Mouse (Mus musculus) heart, embryonic 14.5 days (tissue): ENCODE results near the gene Ssb. TPM values are rescaled to one million over a fixed set of nuclear protein-coding genes. Genes with fewer than 3 reads are reported as not detected.

Experiments
- ATAC-seq: fragments of 200-750 bp; cut with Nextera tagmentation; 2 replicates; pipeline ENCODE4 v1.8.0; 2017; ENCODE audit warnings: low read depth, moderate TSS enrichment; ENCODE audit not compliant: insufficient number of reproducible peaks, insufficient read depth, low FRiP score
- H3K27ac ChIP-seq, 2 experiments: fragments of 200-500 bp in 1 of 2; fragments of 300-500 bp in 1 of 2; sonication (generic) in 1 of 2; replicated peaks in 1 of 2; 2 replicates each; pipeline ENCODE4 v1.5.1; 2012 to 2014; ENCODE audit warnings: low read depth in 2 of 2, low read length in 2 of 2, control low read depth in 1 of 2, mild to moderate bottlenecking in 1 of 2, mixed read lengths in 1 of 2; ENCODE audit not compliant: control insufficient read depth in 1 of 2, insufficient read depth in 1 of 2
- H3K27me3 ChIP-seq: fragments of 300-500 bp; sonication (generic); 2 replicates; pipeline ENCODE4 v1.6.1; 2014; ENCODE audit warnings: mild to moderate bottlenecking, low read length, control low read depth; ENCODE audit not compliant: control insufficient read depth, insufficient read depth
- H3K36me3 ChIP-seq: fragments of 300-500 bp; sonication (generic); 2 replicates; pipeline ENCODE4 v1.6.1; 2014; ENCODE audit warnings: mild to moderate bottlenecking, control low read depth, low read length, mixed read lengths; ENCODE audit not compliant: control insufficient read depth, insufficient read depth
- H3K4me1 ChIP-seq, 2 experiments: fragments of 200-500 bp in 1 of 2; fragments of 300-500 bp in 1 of 2; sonication (generic) in 1 of 2; 2 replicates each; pipeline ENCODE4 v1.6.1; 2012 to 2014; ENCODE audit warnings: low read length in 2 of 2, control low read depth in 1 of 2, mixed read lengths in 1 of 2; ENCODE audit not compliant: control insufficient read depth in 2 of 2, insufficient read depth in 2 of 2
- H3K4me2 ChIP-seq: fragments of 300-500 bp; sonication (generic); 2 replicates; pipeline ENCODE4 v1.6.1; 2014; ENCODE audit warnings: mild to moderate bottlenecking, low read length
- H3K4me3 ChIP-seq, 2 experiments: fragments of 200-500 bp in 1 of 2; fragments of 300-500 bp in 1 of 2; sonication (generic) in 1 of 2; 2 replicates each; pipeline ENCODE4 v1.5.1; 2012 to 2014; ENCODE audit warnings: low read length in 2 of 2, mild to moderate bottlenecking in 2 of 2, control low read depth in 1 of 2, low read depth in 1 of 2, moderate library complexity in 1 of 2; ENCODE audit not compliant: control insufficient read depth in 1 of 2, insufficient read depth in 1 of 2
- H3K9ac ChIP-seq: fragments of 300-500 bp; sonication (generic); 2 replicates; pipeline ENCODE4 v1.6.1; 2014; ENCODE audit warnings: mild to moderate bottlenecking, low read length
- H3K9me3 ChIP-seq: fragments of 300-500 bp; sonication (generic); 2 replicates; pipeline ENCODE4 v1.6.1; 2016; ENCODE audit warnings: low read length, control low read depth; ENCODE audit not compliant: control insufficient read depth
- WGBS: fragments of 180-500 bp; shearing (Covaris S2); extraction: QIAGEN DNeasy Blood & Tissue Kit; methylation state at CpG from one replicate; pipeline ENCODE4 v1.1.7; 2014; 5-methylcytosine and 5-hydroxymethylcytosine counted together
- polyA plus RNA-seq: library from polyadenylated mRNA; unstranded; fragments of >200 nt; fragmentation: Nextera tagmentation; extraction: Ambion mirVana; gene quantifications from 2 replicates; pipeline ENCODE4 v1.2.1, GENCODE M21; 2014

The Ssb gene
- polyA plus RNA-seq, 1 experiment from 2014 or later = 186 TPM

GRCm38 (mm10) chr2:69912801-69913200 is 51.4 kb downstream of the Ssb start:
- no peaks in the 10 kb centered on the region for H3K27me3 ChIP-seq
- no peak for ATAC-seq

GRCm38 (mm10) chr2:69917301-69917700 is 55.9 kb downstream of the Ssb start:
- H3K9me3 ChIP-seq = no peaks in the 10 kb centered on the region
- WGBS = 73% methylated on average over 3 of the region's 3 CpGs
- no peak overlapping the region for H3K4me2 ChIP-seq
- H3K36me3 ChIP-seq = peaks cover 53% of the 10 kb centered on the region
- no peak overlapping the region for H3K27ac ChIP-seq
- H3K27me3 ChIP-seq = no peaks in the 10 kb centered on the region
- H3K4me1 ChIP-seq = no peaks in the 10 kb centered on the region; a peak in 1 of 4 replicates
- no peak for ATAC-seq
- no peak overlapping the region for H3K9ac ChIP-seq
- H3K4me3 ChIP-seq = no peak overlapping the region

More at GRCm38 (mm10) chr2:69912801-69913200, 51.4 kb downstream of the Ssb start:
- H3K4me2 ChIP-seq = no peak overlapping the region
- H3K27ac ChIP-seq = no peak overlapping the region
- WGBS = 89% methylated on average over 2 of the region's 2 CpGs
- no peak overlapping the region for H3K4me3 ChIP-seq
- H3K9ac ChIP-seq = no peak overlapping the region
- no peaks in the 10 kb centered on the region for H3K4me1 ChIP-seq
- H3K9me3 ChIP-seq = no peaks in the 10 kb centered on the region
- peaks cover 23% of the 10 kb centered on the region for H3K36me3 ChIP-seq

Other genes starting within 250 kb of the Ssb start
- gene Bbs5, start 214.4 kb upstream of the Ssb start, polyA plus RNA-seq = 10.7 and 12.1 TPM in 2 replicates
- 23.2 and 28.0 TPM in 2 replicates for gene Klhl41, start 191.4 kb upstream of the Ssb start, polyA plus RNA-seq
- gene Fastkd1, start 148.0 kb upstream of the Ssb start, polyA plus RNA-seq = 24.0 and 24.8 TPM in 2 replicates
- 64.9 and 77.0 TPM in 2 replicates for gene Ppig, start 139.0 kb upstream of the Ssb start, polyA plus RNA-seq
- gene Ccdc173, start 72.0 kb upstream of the Ssb start, polyA plus RNA-seq = 1.5 and 1.8 TPM in 2 replicates
- gene Phospho2, start 71.9 kb upstream of the Ssb start, polyA plus RNA-seq = 18.8 and 20.2 TPM in 2 replicates
- gene Klhl23, start 39.6 kb upstream of the Ssb start, polyA plus RNA-seq = 57.1 and 59.9 TPM in 2 replicates
- 39.4 and 44.1 TPM in 2 replicates for gene Mettl5, start 24.1 kb downstream of the Ssb start, polyA plus RNA-seq
- 17.4 and 19.9 TPM in 2 replicates for gene Ubr3, start 35.7 kb downstream of the Ssb start, polyA plus RNA-seq
- 0.36 and 0.43 TPM in 2 replicates for gene Myo3b, start 177.6 kb downstream of the Ssb start, polyA plus RNA-seq